Mouse (Mus musculus) ovary, postnatal 10 days (tissue): ENCODE measurements around the gene Troap.

Experiments used
- DNase-seq: peaks from one replicate; pipeline ENCODE4 v3.0.0; 2022; ENCODE audit warnings: low spot score

Troap gene

GRCm38 (mm10) chr15:99074019-99074599, at the start of gene Troap:
Gene Troap, plus strand, starts transcription at chr15:99074575.
- no peak for DNase-seq

GRCm38 (mm10) chr15:99024668-99025314, 49.6 kb upstream of the Troap start:
- peak; percentile 64 for DNase-seq

GRCm38 (mm10) chr15:99025414-99025813, 49.0 kb upstream of the Troap start:
- no peak for DNase-seq

- DNase-seq: no peak
Observed at GRCm38 (mm10) chr15:99026259-99026658, 48.1 kb upstream of the Troap start.

- DNase-seq: no peak
Observed at GRCm38 (mm10) chr15:99027116-99027515, 47.3 kb upstream of the Troap start.

GRCm38 (mm10) chr15:99028874-99029458, 45.4 kb upstream of the Troap start:
- DNase-seq: no peak

GRCm38 (mm10) chr15:99029619-99030584, 44.5 kb upstream of the Troap start, which contains the start of gene Tuba1c:
Gene Tuba1c, plus strand, starts transcription at chr15:99029891.
- peak; percentile 86 for DNase-seq

- DNase-seq: no peak
Observed at GRCm38 (mm10) chr15:99030585-99031387, 43.6 kb upstream of the Troap start.

- DNase-seq: no peak
Observed at GRCm38 (mm10) chr15:99031388-99031675, 43.0 kb upstream of the Troap start.

GRCm38 (mm10) chr15:99032041-99032725, 42.2 kb upstream of the Troap start:
- no peak for DNase-seq

- DNase-seq: no peak
Observed at GRCm38 (mm10) chr15:99032726-99033250, 41.6 kb upstream of the Troap start.

- DNase-seq: no peak
Observed at GRCm38 (mm10) chr15:99033498-99034270, 40.7 kb upstream of the Troap start.

GRCm38 (mm10) chr15:99035431-99035830, 38.9 kb upstream of the Troap start:
- DNase-seq: no peak

GRCm38 (mm10) chr15:99036249-99036905, 38.0 kb upstream of the Troap start:
- DNase-seq: no peak

- no peak for DNase-seq
Observed at GRCm38 (mm10) chr15:99038025-99038424, 36.4 kb upstream of the Troap start.

- no peak for DNase-seq
Observed at GRCm38 (mm10) chr15:99038797-99039196, 35.6 kb upstream of the Troap start.

- no peak for DNase-seq
Observed at GRCm38 (mm10) chr15:99039306-99039705, 35.1 kb upstream of the Troap start.

- no peak for DNase-seq
Observed at GRCm38 (mm10) chr15:99039996-99040919, 34.1 kb upstream of the Troap start.
